Mouse (Mus musculus): ENCODE measurements around the gene Ggt6.
A peak's percentile ranks its signal among the peaks of the same experiment; 100 is the strongest.

The Ggt6 gene

GRCm38 (mm10) chr11:72434963-72435693, at the start of gene Ggt6:
Gene Ggt6 (plus strand): TSS chr11:72435526.
- no peak for DNase-seq (ENCODE audit: inconsistent ontology term)

GRCm38 (mm10) chr11:72388113-72388529, 47.2 kb upstream of the Ggt6 start:
- no peak for DNase-seq (ENCODE audit: inconsistent ontology term)

- DNase-seq (ENCODE audit: inconsistent ontology term), result no peak
These were observed 45.8 kb upstream of the Ggt6 start for GRCm38 (mm10) chr11:72389407-72390142.

GRCm38 (mm10) chr11:72391181-72391580, 44.1 kb upstream of the Ggt6 start:
- no peak for DNase-seq (ENCODE audit: inconsistent ontology term)

GRCm38 (mm10) chr11:72393243-72393642, 42.1 kb upstream of the Ggt6 start:
- DNase-seq (ENCODE audit: inconsistent ontology term), result no peak

GRCm38 (mm10) chr11:72393669-72394068, 41.7 kb upstream of the Ggt6 start:
- no peak for DNase-seq (ENCODE audit: inconsistent ontology term)

- no peak for DNase-seq (ENCODE audit: inconsistent ontology term)
These were observed 40.6 kb upstream of the Ggt6 start for GRCm38 (mm10) chr11:72394694-72395093.

- no peak for DNase-seq (ENCODE audit: inconsistent ontology term)
These were observed 39.7 kb upstream of the Ggt6 start for GRCm38 (mm10) chr11:72395652-72396051.

- no peak for DNase-seq (ENCODE audit: inconsistent ontology term)
These were observed 38.7 kb upstream of the Ggt6 start for GRCm38 (mm10) chr11:72396621-72397020.

GRCm38 (mm10) chr11:72397072-72397471, 38.3 kb upstream of the Ggt6 start:
- DNase-seq (ENCODE audit: inconsistent ontology term), result peak; percentile 61

GRCm38 (mm10) chr11:72397811-72398525, 37.4 kb upstream of the Ggt6 start:
- no peak for DNase-seq (ENCODE audit: inconsistent ontology term)

GRCm38 (mm10) chr11:72401068-72401467, 34.3 kb upstream of the Ggt6 start:
- no peak for DNase-seq (ENCODE audit: inconsistent ontology term)

GRCm38 (mm10) chr11:72402017-72402416, 33.3 kb upstream of the Ggt6 start:
- DNase-seq (ENCODE audit: inconsistent ontology term), result no peak

GRCm38 (mm10) chr11:72402969-72403368, 32.4 kb upstream of the Ggt6 start:
- DNase-seq (ENCODE audit: inconsistent ontology term), result no peak

GRCm38 (mm10) chr11:72405532-72405931, 29.8 kb upstream of the Ggt6 start:
- DNase-seq (ENCODE audit: inconsistent ontology term), result no peak

- DNase-seq (ENCODE audit: inconsistent ontology term), result no peak
These were observed 29.1 kb upstream of the Ggt6 start for GRCm38 (mm10) chr11:72406079-72406675.

- DNase-seq (ENCODE audit: inconsistent ontology term), result no peak
These were observed 28.2 kb upstream of the Ggt6 start for GRCm38 (mm10) chr11:72407081-72407480.

- DNase-seq (ENCODE audit: inconsistent ontology term), result no peak
These were observed 27.8 kb upstream of the Ggt6 start for GRCm38 (mm10) chr11:72407574-72407973.

- DNase-seq (ENCODE audit: inconsistent ontology term), result no peak
These were observed 26.7 kb upstream of the Ggt6 start for GRCm38 (mm10) chr11:72408451-72409170.

GRCm38 (mm10) chr11:72409649-72410385, 25.5 kb upstream of the Ggt6 start:
- no peak for DNase-seq (ENCODE audit: inconsistent ontology term)

All from Muller cell, postnatal 12 days (primary cell).